Mouse (Mus musculus): Measurements from ENCODE around the gene Xcl1. TPM values are rescaled to one million over a fixed set of nuclear protein-coding genes. Genes with fewer than 3 reads are reported as not detected.

The Xcl1 gene
- polyA plus RNA-seq, 1 experiment from 2014 or later: not detected

DNA sequence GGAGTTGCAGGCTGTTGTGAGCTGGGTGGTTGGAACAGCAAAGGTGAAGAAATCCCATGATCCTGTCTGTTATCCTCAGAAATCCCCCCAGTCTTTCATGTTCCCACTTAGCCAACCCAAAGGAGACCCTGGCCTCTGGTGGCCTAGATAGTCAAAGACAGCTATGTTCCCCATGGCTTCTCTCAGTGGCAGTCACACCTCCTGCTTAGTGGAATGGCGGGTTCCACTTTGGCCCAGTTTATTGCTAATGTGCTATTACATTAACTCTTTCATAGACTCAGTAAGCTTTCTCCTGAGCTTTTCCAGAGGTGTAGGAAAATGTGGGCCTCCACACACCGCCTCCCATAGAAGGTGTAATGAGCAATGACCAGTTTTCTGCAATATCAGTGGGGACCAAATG is 39.5 kb downstream of the Xcl1 start:
- no peak overlapping the region for H3K27ac ChIP-seq
- H3K36me3 ChIP-seq (ENCODE audit: inconsistent target): no peaks in the 10 kb centered on the region
- WGBS (ENCODE audit: missing documents): 88% methylated on average over 2 of the region's 2 CpGs
- no peaks in the 10 kb centered on the region for H3K79me2 ChIP-seq (ENCODE audit: inconsistent target)
- no peak overlapping the region for H3K4me3 ChIP-seq (ENCODE audit: inconsistent target)

DNA sequence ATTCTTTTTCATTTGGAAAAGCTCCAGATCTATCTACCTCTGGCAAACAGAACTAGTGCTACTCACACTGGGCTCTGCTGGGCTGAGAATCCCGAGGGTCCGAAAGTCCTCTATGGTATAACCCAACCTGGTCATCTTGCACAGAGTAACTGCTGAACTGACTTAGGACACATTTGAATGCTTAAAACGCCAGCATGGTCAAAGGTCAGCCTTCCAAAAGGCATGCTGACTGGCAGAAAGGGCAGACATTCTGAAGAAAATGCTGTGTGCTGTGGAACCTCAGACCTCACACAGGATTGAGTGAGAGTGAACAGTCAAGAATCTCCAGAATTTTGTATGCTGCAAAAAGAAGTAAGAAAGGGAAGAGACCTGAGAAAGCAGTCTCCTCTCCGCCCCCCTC is 45.0 kb downstream of the Xcl1 start:
- Histone ChIP-seq H3K27ac (no peak overlapping the region), H3K4me3 (ENCODE audit: inconsistent target) (no peak overlapping the region), H3K36me3 (ENCODE audit: inconsistent target) (no peaks in the 10 kb centered on the region), H3K79me2 (ENCODE audit: inconsistent target) (no peaks in the 10 kb centered on the region)
- 76% methylated on average over 4 of the region's 4 CpGs for WGBS (ENCODE audit: missing documents)

DNA sequence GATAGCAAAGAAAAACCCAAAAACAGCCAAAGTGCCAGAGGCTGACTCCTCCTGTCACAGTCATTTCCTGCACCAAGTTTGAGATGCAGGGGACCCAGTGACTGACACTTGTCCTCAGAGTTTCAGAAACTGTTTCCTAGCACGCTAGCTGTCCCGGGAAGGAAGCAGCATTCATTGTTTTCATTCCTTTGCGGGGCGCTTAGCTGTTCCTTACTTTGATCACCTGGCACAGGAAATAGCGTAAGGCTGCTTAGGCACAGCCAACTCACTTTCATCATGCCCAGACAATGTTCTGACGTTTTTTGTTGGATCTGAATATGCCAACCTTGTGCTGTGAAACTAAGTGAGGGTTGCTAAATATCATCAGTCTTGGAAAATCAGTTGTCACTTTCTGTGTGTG is 46.8 kb downstream of the Xcl1 start:
- WGBS (ENCODE audit: missing documents): 59% methylated on average over 6 of the region's 6 CpGs
- Histone ChIP-seq H3K36me3 (ENCODE audit: inconsistent target) (no peaks in the 10 kb centered on the region), H3K79me2 (ENCODE audit: inconsistent target) (no peaks in the 10 kb centered on the region), H3K27ac (no peak overlapping the region), H3K4me3 (ENCODE audit: inconsistent target) (no peak overlapping the region)

DNA sequence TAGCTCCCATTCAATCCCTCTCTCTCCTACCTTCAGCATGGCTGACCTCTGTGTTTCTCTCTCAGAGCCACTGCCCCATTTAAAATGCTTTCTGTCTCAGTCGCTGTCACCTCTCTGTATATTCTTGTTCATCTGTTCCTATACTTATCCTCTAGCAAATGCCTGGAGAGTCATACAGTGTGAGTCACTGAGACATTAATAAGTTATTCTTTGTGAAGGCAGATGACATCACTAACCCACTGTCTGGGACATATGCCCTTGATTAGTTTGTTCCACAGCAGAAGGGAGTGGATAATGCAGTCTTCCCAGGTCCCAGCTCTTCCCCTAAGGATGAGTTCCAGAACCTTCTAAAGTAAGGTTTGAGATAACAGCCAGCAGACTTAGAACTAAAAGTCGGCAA is 47.6 kb downstream of the Xcl1 start:
- H3K79me2 ChIP-seq (ENCODE audit: inconsistent target): no peaks in the 10 kb centered on the region
- no peaks in the 10 kb centered on the region for H3K36me3 ChIP-seq (ENCODE audit: inconsistent target)
- H3K27ac ChIP-seq: no peak overlapping the region
- no peak overlapping the region for H3K4me3 ChIP-seq (ENCODE audit: inconsistent target)
- 100% methylated on average over 2 of the region's 2 CpGs for WGBS (ENCODE audit: missing documents)

DNA sequence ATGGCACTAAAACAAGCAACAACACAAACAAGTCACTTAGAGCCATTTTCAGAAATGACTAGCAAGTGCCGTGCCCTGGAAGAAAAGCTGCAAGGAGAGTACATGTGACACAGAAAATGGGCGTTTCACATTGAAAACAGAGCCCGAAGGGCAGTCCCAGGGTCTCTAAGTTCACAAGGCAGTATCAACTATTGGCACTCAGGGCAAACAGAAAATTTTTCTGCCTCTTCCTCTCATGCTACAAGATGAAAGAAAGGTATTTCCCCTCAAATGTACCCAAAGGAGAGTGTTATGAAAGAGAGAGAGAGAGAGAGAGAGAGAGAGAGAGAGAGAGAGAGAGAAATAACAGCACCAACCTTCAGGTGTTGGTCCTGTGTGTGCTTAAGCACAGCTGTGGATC is 53.4 kb downstream of the Xcl1 start:
- no peak overlapping the region for H3K27ac ChIP-seq
- H3K79me2 ChIP-seq (ENCODE audit: inconsistent target): no peaks in the 10 kb centered on the region
- H3K36me3 ChIP-seq (ENCODE audit: inconsistent target): no peaks in the 10 kb centered on the region
- no peak overlapping the region for H3K4me3 ChIP-seq (ENCODE audit: inconsistent target)
- WGBS (ENCODE audit: missing documents): 85% methylated on average over 3 of the region's 3 CpGs

Other genes starting within 250 kb of the Xcl1 start
- not detected in 3 replicates for gene Dpt, start 138.9 kb downstream of the Xcl1 start, polyA plus RNA-seq (2018)
- not detected in 3 replicates for gene Tbx19, start 225.2 kb upstream of the Xcl1 start, polyA plus RNA-seq (2018)

All from macrophage (primary cell).